Mouse (Mus musculus) spleen, adult 2 months (tissue): ENCODE measurements around the gene Vars2. TPM values are rescaled to one million over a fixed set of nuclear protein-coding genes. Genes with fewer than 3 reads are reported as not detected.

Experiments
- DNase-seq, 2 experiments: peaks; one replicate each; pipeline versions ENCODE4 v3.0.0 to v3.0.0-alpha.2; 2012 to 2021; ENCODE audit warnings: low spot score in 2 of 2, low read depth in 1 of 2
- H3K27ac ChIP-seq: fragments of 200-500 bp; 2 replicates; pipeline ENCODE4 v1.5.1; 2012; ENCODE audit warnings: low read length, inconsistent platforms; ENCODE audit not compliant: insufficient read depth
- H3K27me3 ChIP-seq: fragments of 200-500 bp; 2 replicates; pipeline ENCODE4 v1.6.1; 2012; ENCODE audit warnings: mild to moderate bottlenecking, moderate library complexity, low read length, inconsistent platforms; ENCODE audit not compliant: control insufficient read depth, insufficient read depth
- H3K36me3 ChIP-seq: fragments of 200-500 bp; 2 replicates; pipeline ENCODE4 v1.6.1; 2012; ENCODE audit warnings: mild to moderate bottlenecking, low read length, inconsistent platforms; ENCODE audit not compliant: control insufficient read depth, insufficient read depth
- H3K4me1 ChIP-seq: fragments of 200-500 bp; 2 replicates; pipeline ENCODE4 v1.6.1; 2011; ENCODE audit warnings: inconsistent platforms; ENCODE audit not compliant: control insufficient read depth, insufficient read depth, insufficient read length
- H3K4me3 ChIP-seq: fragments of 200-500 bp; 2 replicates; pipeline ENCODE4 v1.5.1; 2011; ENCODE audit warnings: mild to moderate bottlenecking, inconsistent platforms; ENCODE audit not compliant: insufficient read depth, insufficient read length; ENCODE audit errors: extremely low read depth
- CTCF ChIP-seq: fragments of 200-500 bp; IDR thresholded peaks from 2 replicates; pipeline ENCODE4 v1.5.1; 2011; ENCODE audit warnings: mild to moderate bottlenecking, inconsistent platforms; ENCODE audit not compliant: insufficient read depth, insufficient read length, insufficient replicate concordance; ENCODE audit errors: extremely low read depth
- POLR2A ChIP-seq: fragments of 200-500 bp; IDR thresholded peaks from 2 replicates; pipeline ENCODE4 v1.6.1; 2011; ENCODE audit warnings: low read depth, low read length, inconsistent platforms
- WGBS: fragments of 180-500 bp; shearing (Covaris S2); methylation state at CpG from one replicate; pipeline ENCODE4 v1.1.7; 2018; 5-methylcytosine and 5-hydroxymethylcytosine counted together
- polyA plus RNA-seq: library from polyadenylated mRNA; depleted of rRNA; stranded (reverse); fragments of >200 nt; gene quantifications from 2 replicates; pipeline ENCODE4 v1.2.3, GENCODE M21; 2012; rRNA removed

The Vars2 gene
- polyA plus RNA-seq = 28.9 and 37.3 TPM in 2 replicates

- WGBS = under 1% methylated on average over 61 of the region's 61 CpGs
- peak within 1 kb of the TSS; percentile 74 for H3K4me3 ChIP-seq
- peak within 1 kb of the TSS; percentile 71 for H3K27ac ChIP-seq
- H3K36me3 ChIP-seq = peaks cover 6% of the 10 kb centered on the region
- no peaks in the 10 kb centered on the region for H3K27me3 ChIP-seq
- TF ChIP-seq POLR2A = peak; percentile 57
- no peak for TF ChIP-seq CTCF
- H3K4me1 ChIP-seq = 0 out of 2 replicates have a peak, but pooled peaks cover 2% of the 10 kb centered on the region
- peak; percentile 86 to 94 for DNase-seq
Observed at GRCm38 (mm10) chr17:35667334-35668065, at the start of gene Vars2. Gene Vars2 (minus strand): TSS chr17:35667592.

- no peak for DNase-seq
- no peak overlapping the region for H3K27ac ChIP-seq
- TF ChIP-seq CTCF = no peak
- TF ChIP-seq POLR2A = no peak
- WGBS = 83% methylated on average over 6 of the region's 6 CpGs
- H3K4me3 ChIP-seq = no peak overlapping the region
- H3K27me3 ChIP-seq = no peaks in the 10 kb centered on the region
- no peaks in the 10 kb centered on the region for H3K36me3 ChIP-seq
- H3K4me1 ChIP-seq = no peaks in the 10 kb centered on the region
Observed at GRCm38 (mm10) chr17:35717080-35717479, 49.7 kb upstream of the Vars2 start.

- no peak for DNase-seq
- no peaks in the 10 kb centered on the region for H3K36me3 ChIP-seq
- H3K27me3 ChIP-seq = no peaks in the 10 kb centered on the region
- H3K4me3 ChIP-seq = no peak overlapping the region
- no peak for TF ChIP-seq CTCF
- no peak for TF ChIP-seq POLR2A
- no peaks in the 10 kb centered on the region for H3K4me1 ChIP-seq
- no peak overlapping the region for H3K27ac ChIP-seq
- WGBS = 85% methylated on average over 3 of the region's 3 CpGs
Observed at GRCm38 (mm10) chr17:35716114-35716513, 48.7 kb upstream of the Vars2 start.

GRCm38 (mm10) chr17:35710705-35711347 lies 43.4 kb upstream of the Vars2 start:
- no peaks in the 10 kb centered on the region for H3K36me3 ChIP-seq
- no peak for TF ChIP-seq CTCF
- no peak for TF ChIP-seq POLR2A
- no peak for DNase-seq
- no peaks in the 10 kb centered on the region for H3K4me1 ChIP-seq
- no peak overlapping the region for H3K4me3 ChIP-seq
- H3K27me3 ChIP-seq = no peaks in the 10 kb centered on the region
- no peak overlapping the region for H3K27ac ChIP-seq
- 55% methylated on average over 8 of the region's 8 CpGs for WGBS

GRCm38 (mm10) chr17:35708611-35709010 lies 41.2 kb upstream of the Vars2 start:
- Histone ChIP-seq H3K27ac (no peak overlapping the region), H3K4me3 (no peak overlapping the region), H3K4me1 (peaks cover 3% of the 10 kb centered on the region; the same call in 1 of the 2 replicates), H3K27me3 (peaks cover 2% of the 10 kb centered on the region; the same call in 1 of the 2 replicates), H3K36me3 (no peaks in the 10 kb centered on the region)
- TF ChIP-seq CTCF = no peak
- TF ChIP-seq POLR2A = no peak
- DNase-seq = no peak
- 74% methylated on average over 2 of the region's 2 CpGs for WGBS

- Histone ChIP-seq H3K36me3 (no peaks in the 10 kb centered on the region), H3K4me3 (no peak overlapping the region), H3K4me1 (peaks cover 3% of the 10 kb centered on the region; the same call in 1 of the 2 replicates), H3K27me3 (peaks cover 2% of the 10 kb centered on the region; the same call in 1 of the 2 replicates), H3K27ac (no peak overlapping the region)
- 58% methylated on average over 7 of the region's 7 CpGs for WGBS
- no peak for DNase-seq
- TF ChIP-seq CTCF = no peak
- TF ChIP-seq POLR2A = no peak
Observed at GRCm38 (mm10) chr17:35707929-35708328, 40.5 kb upstream of the Vars2 start.

GRCm38 (mm10) chr17:35705836-35706235 lies 38.4 kb upstream of the Vars2 start:
- peaks cover 10% of the 10 kb centered on the region for H3K27me3 ChIP-seq
- peaks cover 4% of the 10 kb centered on the region; the same call in 1 of the 2 replicates for H3K4me1 ChIP-seq
- TF ChIP-seq CTCF = peak; percentile 42; the same call in 1 of the 2 replicates
- no peak for TF ChIP-seq POLR2A
- 16% methylated on average over 4 of the region's 4 CpGs for WGBS
- no peaks in the 10 kb centered on the region for H3K36me3 ChIP-seq
- H3K4me3 ChIP-seq = no peak overlapping the region
- no peak overlapping the region for H3K27ac ChIP-seq
- DNase-seq = no peak
